Mouse (Mus musculus) C2C12 (cell line): ENCODE data around the gene Dad1.

Experiments
- CEBPB ChIP-seq: IDR thresholded peaks from one replicate; pipeline ENCODE4 v1.6.1; 2011; ENCODE audit warnings: low read depth, mild to moderate bottlenecking, control low read depth, moderate library complexity
- CTCF ChIP-seq: IDR thresholded peaks from one replicate; pipeline ENCODE4 v1.5.1; 2011; ENCODE audit not compliant: control insufficient read depth, insufficient read depth, insufficient read length
- FOSL1 ChIP-seq: IDR thresholded peaks from one replicate; pipeline ENCODE4 v1.8.0; 2011; ENCODE audit warnings: mild to moderate bottlenecking, low read length; ENCODE audit not compliant: poor library complexity, insufficient read depth, severe bottlenecking

- TF ChIP-seq CTCF (no peak), FOSL1 (no peak), CEBPB (no peak)
Observed at GRCm38 (mm10) chr14:54223315-54224063, 30.4 kb downstream of the Dad1 start.
